Mouse (Mus musculus): ENCODE results near the gene Arhgef3. TPM values are rescaled to one million over a fixed set of nuclear protein-coding genes. Genes with fewer than 3 reads are reported as not detected.
A peak's percentile ranks its signal among the peaks of the same experiment; 100 is the strongest.

Gene Arhgef3
- polyA plus RNA-seq, 1 experiment: 17.0 TPM

DNA sequence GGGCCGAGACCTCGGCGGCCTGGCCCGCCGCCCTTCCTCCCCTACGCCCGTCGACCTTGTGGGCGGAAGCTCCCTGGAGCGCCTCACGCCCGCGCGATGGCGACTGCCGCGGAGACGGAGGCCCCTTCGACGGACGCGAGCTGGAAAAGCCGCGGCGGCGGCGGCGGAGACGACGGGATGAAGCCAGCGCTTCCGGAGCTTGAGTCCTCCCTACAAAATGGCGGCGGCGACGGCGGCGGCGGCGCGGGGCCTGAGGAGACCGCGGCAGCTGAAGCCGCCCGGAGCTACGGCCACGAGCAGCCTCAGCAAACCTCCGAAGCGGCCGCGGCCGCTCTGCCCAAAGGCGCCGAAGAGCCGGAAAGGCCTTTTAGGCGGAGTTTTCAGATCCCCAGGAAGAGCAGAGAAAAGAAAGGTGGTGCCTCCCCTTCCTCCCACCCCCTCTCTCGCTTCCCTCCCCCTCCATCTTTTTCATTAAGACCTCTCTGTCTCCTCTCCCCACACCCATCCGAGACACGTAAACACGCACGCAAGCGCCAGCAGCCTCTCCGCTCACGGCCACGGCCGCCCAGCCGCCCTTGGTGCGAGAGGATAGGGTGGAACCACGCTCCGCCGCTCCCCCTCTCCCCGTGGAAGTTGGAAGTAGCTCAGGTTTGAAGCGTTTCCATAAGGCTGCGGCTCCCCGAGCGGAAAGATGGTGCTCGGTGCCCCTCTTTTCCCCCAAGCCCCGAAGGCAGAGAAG lies 314.4 kb downstream of the Arhgef3 start:
- TF ChIP-seq CTCF (IDR thresholded peaks at IDR 0.05; ENCODE audit: borderline replicate concordance, control insufficient read depth, extremely low read depth, insufficient read depth, low read length, poor library complexity) (no peak), POLR2A (IDR thresholded peaks at IDR 0.05; ENCODE audit: control insufficient read depth, extremely low read depth, insufficient read depth, low read length, poor library complexity) (no peak; the same call in 1 of the 2 replicates)
- Histone ChIP-seq H3K27ac (ENCODE audit: control insufficient read depth, insufficient read depth, low read length) (peak overlapping the region; percentile 70), H3K4me3 (ENCODE audit: control insufficient read depth, insufficient read depth, low read length) (peak overlapping the region; percentile 60), H3K4me1 (replicated peaks; ENCODE audit: control insufficient read depth, insufficient read depth, low read length) (peaks cover 3% of the 10 kb centered on the region; the same call in 1 of the 2 replicates), H3K27me3 (ENCODE audit: control insufficient read depth, insufficient read depth, low read length) (no peaks in the 10 kb centered on the region), H3K36me3 (ENCODE audit: control insufficient read depth, insufficient read depth, low read length) (no peaks in the 10 kb centered on the region; the same call in 1 of the 2 replicates)
- peak; percentile 75 for DNase-seq
- 1% methylated on average over 78 of the region's 78 CpGs for WGBS

DNA sequence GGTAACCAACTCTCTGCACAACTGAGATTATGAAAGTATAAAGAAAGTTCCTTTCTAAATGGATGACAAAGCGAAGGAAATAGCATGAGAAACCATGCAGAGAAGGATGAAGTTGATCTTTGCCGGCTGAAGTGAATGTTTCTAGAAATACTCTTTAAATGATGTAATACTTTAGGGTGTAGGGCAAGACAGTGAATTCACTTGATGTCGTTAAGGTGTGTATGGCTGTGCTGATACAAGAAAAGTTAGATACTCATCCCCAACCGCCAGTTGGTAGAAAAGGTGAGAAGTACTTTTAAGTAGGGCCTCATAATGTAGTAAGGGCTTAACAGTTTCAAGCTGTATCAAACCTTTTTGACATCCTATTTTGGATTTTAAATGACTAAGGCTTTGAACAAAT lies 315.6 kb downstream of the Arhgef3 start:
- Histone ChIP-seq H3K27ac (ENCODE audit: control insufficient read depth, insufficient read depth, low read length) (no peak overlapping the region), H3K4me3 (ENCODE audit: control insufficient read depth, insufficient read depth, low read length) (no peak overlapping the region), H3K27me3 (ENCODE audit: control insufficient read depth, insufficient read depth, low read length) (no peaks in the 10 kb centered on the region), H3K36me3 (ENCODE audit: control insufficient read depth, insufficient read depth, low read length) (no peaks in the 10 kb centered on the region; the same call in 1 of the 2 replicates), H3K4me1 (replicated peaks; ENCODE audit: control insufficient read depth, insufficient read depth, low read length) (peaks cover 3% of the 10 kb centered on the region; the same call in 1 of the 2 replicates)
- WGBS: 92% methylated on average over 4 of the region's 4 CpGs
- TF ChIP-seq POLR2A (IDR thresholded peaks at IDR 0.05; ENCODE audit: control insufficient read depth, extremely low read depth, insufficient read depth, low read length, poor library complexity): no peak
- TF ChIP-seq CTCF (IDR thresholded peaks at IDR 0.05; ENCODE audit: borderline replicate concordance, control insufficient read depth, extremely low read depth, insufficient read depth, low read length, poor library complexity): no peak
- no peak for DNase-seq

- DNase-seq: no peak
- TF ChIP-seq POLR2A (IDR thresholded peaks at IDR 0.05; ENCODE audit: control insufficient read depth, extremely low read depth, insufficient read depth, low read length, poor library complexity) (no peak), CTCF (IDR thresholded peaks at IDR 0.05; ENCODE audit: borderline replicate concordance, control insufficient read depth, extremely low read depth, insufficient read depth, low read length, poor library complexity) (no peak)
Measured at GRCm38 (mm10) chr14:27432064-27432463, 317.4 kb downstream of the Arhgef3 start.

DNA sequence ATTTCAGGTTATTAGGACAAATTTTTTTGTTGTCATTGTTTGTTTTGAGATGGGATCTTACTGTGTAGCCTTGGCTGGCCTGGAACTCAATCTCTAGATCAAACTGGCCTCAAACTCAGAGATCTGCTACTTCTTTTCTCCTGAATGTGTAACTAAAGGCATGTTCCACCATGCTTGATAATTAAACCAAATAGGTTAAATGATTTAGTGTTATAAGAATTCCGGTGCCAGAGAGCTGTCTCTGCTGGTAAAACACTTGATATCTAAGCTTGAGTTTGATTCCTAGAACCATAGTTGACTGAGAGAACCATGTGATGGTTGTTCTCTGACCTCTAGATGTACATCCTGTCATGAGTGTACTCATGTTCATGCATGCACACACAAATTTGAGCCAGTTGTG lies 321.4 kb downstream of the Arhgef3 start:
- peaks cover 9% of the 10 kb centered on the region; the same call in 1 of the 2 replicates for H3K36me3 ChIP-seq (ENCODE audit: control insufficient read depth, insufficient read depth, low read length)
- H3K27ac ChIP-seq (ENCODE audit: control insufficient read depth, insufficient read depth, low read length): no peak overlapping the region
- H3K27me3 ChIP-seq (ENCODE audit: control insufficient read depth, insufficient read depth, low read length): no peaks in the 10 kb centered on the region
- TF ChIP-seq POLR2A (IDR thresholded peaks at IDR 0.05; ENCODE audit: control insufficient read depth, extremely low read depth, insufficient read depth, low read length, poor library complexity) (no peak), CTCF (IDR thresholded peaks at IDR 0.05; ENCODE audit: borderline replicate concordance, control insufficient read depth, extremely low read depth, insufficient read depth, low read length, poor library complexity) (no peak)
- no peak overlapping the region for H3K4me3 ChIP-seq (ENCODE audit: control insufficient read depth, insufficient read depth, low read length)
- DNase-seq: no peak
- H3K4me1 ChIP-seq (replicated peaks; ENCODE audit: control insufficient read depth, insufficient read depth, low read length): no peaks in the 10 kb centered on the region
- 94% methylated on average over 1 of the region's 1 CpGs for WGBS

More at GRCm38 (mm10) chr14:27432064-27432463, 317.4 kb downstream of the Arhgef3 start:
- H3K4me3 ChIP-seq (ENCODE audit: control insufficient read depth, insufficient read depth, low read length): no peak overlapping the region
- H3K27me3 ChIP-seq (ENCODE audit: control insufficient read depth, insufficient read depth, low read length): no peaks in the 10 kb centered on the region
- peaks cover 3% of the 10 kb centered on the region; the same call in 1 of the 2 replicates for H3K4me1 ChIP-seq (replicated peaks; ENCODE audit: control insufficient read depth, insufficient read depth, low read length)
- no peak overlapping the region for H3K27ac ChIP-seq (ENCODE audit: control insufficient read depth, insufficient read depth, low read length)
- WGBS: 98% methylated on average over 2 of the region's 2 CpGs
- H3K36me3 ChIP-seq (ENCODE audit: control insufficient read depth, insufficient read depth, low read length): no peaks in the 10 kb centered on the region; the same call in 1 of the 2 replicates

- Histone ChIP-seq H3K27me3 (ENCODE audit: control insufficient read depth, insufficient read depth, low read length) (no peaks in the 10 kb centered on the region), H3K4me3 (ENCODE audit: control insufficient read depth, insufficient read depth, low read length) (no peak overlapping the region), H3K36me3 (ENCODE audit: control insufficient read depth, insufficient read depth, low read length) (peaks cover 12% of the 10 kb centered on the region), H3K27ac (ENCODE audit: control insufficient read depth, insufficient read depth, low read length) (no peak overlapping the region), H3K4me1 (replicated peaks; ENCODE audit: control insufficient read depth, insufficient read depth, low read length) (no peaks in the 10 kb centered on the region)
- WGBS: 92% methylated on average over 3 of the region's 3 CpGs
- no peak for TF ChIP-seq CTCF (IDR thresholded peaks at IDR 0.05; ENCODE audit: borderline replicate concordance, control insufficient read depth, extremely low read depth, insufficient read depth, low read length, poor library complexity)
- TF ChIP-seq POLR2A (IDR thresholded peaks at IDR 0.05; ENCODE audit: control insufficient read depth, extremely low read depth, insufficient read depth, low read length, poor library complexity): no peak
- no peak for DNase-seq
Measured at GRCm38 (mm10) chr14:27436826-27437225, 322.1 kb downstream of the Arhgef3 start.

DNA sequence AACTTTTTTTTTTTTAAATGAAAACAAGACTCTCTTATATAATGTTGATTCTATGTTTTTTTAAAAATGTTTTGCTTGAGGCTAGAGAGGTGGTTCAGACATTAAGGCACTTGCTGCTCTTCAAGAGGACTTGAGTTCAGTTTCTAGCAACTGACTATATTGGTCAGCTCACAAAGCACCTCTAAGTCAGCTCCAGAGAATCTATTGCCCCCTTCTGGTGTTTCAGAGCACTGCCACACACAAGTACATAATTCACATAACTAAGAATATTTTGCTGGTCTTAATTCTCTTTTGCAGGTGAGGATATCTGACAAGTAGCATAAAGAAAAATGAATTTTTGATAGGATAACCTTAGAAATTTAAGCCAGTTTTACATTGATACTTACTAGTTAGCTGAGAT lies 326.2 kb downstream of the Arhgef3 start:
- no peak for DNase-seq
- TF ChIP-seq POLR2A (IDR thresholded peaks at IDR 0.05; ENCODE audit: control insufficient read depth, extremely low read depth, insufficient read depth, low read length, poor library complexity) (no peak), CTCF (IDR thresholded peaks at IDR 0.05; ENCODE audit: borderline replicate concordance, control insufficient read depth, extremely low read depth, insufficient read depth, low read length, poor library complexity) (no peak)
- Histone ChIP-seq H3K4me1 (replicated peaks; ENCODE audit: control insufficient read depth, insufficient read depth, low read length) (no peaks in the 10 kb centered on the region), H3K36me3 (ENCODE audit: control insufficient read depth, insufficient read depth, low read length) (peaks cover 42% of the 10 kb centered on the region), H3K4me3 (ENCODE audit: control insufficient read depth, insufficient read depth, low read length) (no peak overlapping the region), H3K27me3 (ENCODE audit: control insufficient read depth, insufficient read depth, low read length) (no peaks in the 10 kb centered on the region), H3K27ac (ENCODE audit: control insufficient read depth, insufficient read depth, low read length) (no peak overlapping the region)

Data from thymus, adult 2 months (tissue).